Mouse (Mus musculus): ENCODE results near the gene Spert. TPM values are rescaled to one million over a fixed set of nuclear protein-coding genes. Genes with fewer than 3 reads are reported as not detected.

The Spert gene
- total RNA-seq (2021), result not detected

- intact Hi-C loops (cut with DNase I), result no loop called here
Measured at GRCm38 (mm10) chr14:75592978-75593377, at the start of gene Spert. TSS of gene Spert (minus strand) at chr14:75593116.

GRCm38 (mm10) chr14:75642080-75642479, 49.2 kb upstream of the Spert start, which contains the start of gene Erich6b:
TSS of gene Erich6b (plus strand) at chr14:75642259.
- intact Hi-C loops (cut with DNase I), result loop anchor here (5.0 kb wide), 3 partner anchors 80 to 265 kb away; partner anchors contain the start of gene Siah3
- DNase-seq (ENCODE audit: low spot score in 2 of 2), result no peak

More at GRCm38 (mm10) chr14:75592978-75593377, at the start of gene Spert:
- DNase-seq (ENCODE audit: low spot score in 2 of 2), result no peak

GRCm38 (mm10) chr14:75641369-75641768, 48.5 kb upstream of the Spert start:
- intact Hi-C loops (cut with DNase I), result loop anchor here (5.0 kb wide), 3 partner anchors 81 to 264 kb away; partner anchors contain the start of gene Siah3
- peak in 1 of 2 experiments; percentile 20 for DNase-seq (ENCODE audit: low spot score in 2 of 2)

GRCm38 (mm10) chr14:75640846-75641245, 47.9 kb upstream of the Spert start:
- DNase-seq (ENCODE audit: low spot score in 2 of 2), result peak in 1 of 2 experiments; percentile 22
- intact Hi-C loops (cut with DNase I), result loop anchor here (5.0 kb wide), 3 partner anchors 81 to 264 kb away; partner anchors contain the start of gene Siah3

- intact Hi-C loops (cut with DNase I), result no loop called here
- no peak for DNase-seq (ENCODE audit: low spot score in 2 of 2)
Measured at GRCm38 (mm10) chr14:75637641-75638040, 44.7 kb upstream of the Spert start.

GRCm38 (mm10) chr14:75636107-75636506, 43.2 kb upstream of the Spert start:
- DNase-seq (ENCODE audit: low spot score in 2 of 2), result no peak
- intact Hi-C loops (cut with DNase I), result no loop called here

GRCm38 (mm10) chr14:75635350-75635749, 42.4 kb upstream of the Spert start:
- DNase-seq (ENCODE audit: low spot score in 2 of 2), result peak; percentile 19 to 31
- intact Hi-C loops (cut with DNase I), result no loop called here

- intact Hi-C loops (cut with DNase I), result no loop called here
- DNase-seq (ENCODE audit: low spot score in 2 of 2), result no peak
Measured at GRCm38 (mm10) chr14:75628870-75629269, 36.0 kb upstream of the Spert start.

GRCm38 (mm10) chr14:75622984-75623383, 30.1 kb upstream of the Spert start:
- intact Hi-C loops (cut with DNase I), result no loop called here
- DNase-seq (ENCODE audit: low spot score in 2 of 2), result no peak

GRCm38 (mm10) chr14:75616375-75616774, 23.5 kb upstream of the Spert start:
- no peak for DNase-seq (ENCODE audit: low spot score in 2 of 2)
- intact Hi-C loops (cut with DNase I), result no loop called here

GRCm38 (mm10) chr14:75609176-75609575, 16.3 kb upstream of the Spert start:
- no peak for DNase-seq (ENCODE audit: low spot score in 2 of 2)
- intact Hi-C loops (cut with DNase I), result no loop called here

GRCm38 (mm10) chr14:75583870-75584269, 9.0 kb downstream of the Spert start:
- intact Hi-C loops (cut with DNase I), result no loop called here
- DNase-seq (ENCODE audit: low spot score in 2 of 2), result no peak

GRCm38 (mm10) chr14:75579010-75579409, 13.9 kb downstream of the Spert start:
- intact Hi-C loops (cut with DNase I), result no loop called here
- DNase-seq (ENCODE audit: low spot score in 2 of 2), result no peak

GRCm38 (mm10) chr14:75566303-75566702, 26.6 kb downstream of the Spert start:
- intact Hi-C loops (cut with DNase I), result no loop called here
- DNase-seq (ENCODE audit: low spot score in 2 of 2), result no peak

- intact Hi-C loops (cut with DNase I), result no loop called here
- peak; percentile 49 to 69 for DNase-seq (ENCODE audit: low spot score in 2 of 2)
Measured at GRCm38 (mm10) chr14:75565534-75566140, 27.3 kb downstream of the Spert start.

- intact Hi-C loops (cut with DNase I), result no loop called here
- no peak for DNase-seq (ENCODE audit: low spot score in 2 of 2)
Measured at GRCm38 (mm10) chr14:75561577-75562331, 31.2 kb downstream of the Spert start.

- no peak for DNase-seq (ENCODE audit: low spot score in 2 of 2)
- intact Hi-C loops (cut with DNase I), result no loop called here
Measured at GRCm38 (mm10) chr14:75541731-75542130, 51.2 kb downstream of the Spert start.

GRCm38 (mm10) chr14:75540996-75541350, 51.9 kb downstream of the Spert start:
- intact Hi-C loops (cut with DNase I), result no loop called here
- no peak for DNase-seq (ENCODE audit: low spot score in 2 of 2)

- no peak for DNase-seq (ENCODE audit: low spot score in 2 of 2)
- intact Hi-C loops (cut with DNase I), result no loop called here
Measured at GRCm38 (mm10) chr14:75540216-75540995, 52.5 kb downstream of the Spert start.

- intact Hi-C loops (cut with DNase I), result no loop called here
- DNase-seq (ENCODE audit: low spot score in 2 of 2), result no peak
Measured at GRCm38 (mm10) chr14:75539205-75539604, 53.7 kb downstream of the Spert start.
